Mouse (Mus musculus) liver, postnatal 0 days (tissue): ENCODE results near the gene Gzf1. TPM values are rescaled to one million over a fixed set of nuclear protein-coding genes. Genes with fewer than 3 reads are reported as not detected.
A peak's percentile ranks its signal among the peaks of the same experiment; 100 is the strongest.

Source experiments
- ATAC-seq: fragments of 200-750 bp; cut with Nextera tagmentation; 2 replicates; pipeline ENCODE4 v1.8.0; 2017; ENCODE audit warnings: mild to moderate bottlenecking, moderate library complexity
- DNase-seq: peaks from one replicate; pipeline ENCODE4 v3.0.0-alpha.2; 2016
- H3K27ac ChIP-seq: fragments of 300-500 bp; sonication (generic); 2 replicates; pipeline ENCODE4 v1.5.1; 2014; ENCODE audit warnings: antibody characterized with exemption, moderate library complexity, mild to moderate bottlenecking, low read depth
- H3K27me3 ChIP-seq: fragments of 300-500 bp; sonication (generic); 2 replicates; pipeline ENCODE4 v1.6.1; 2014; ENCODE audit warnings: low read length, control low read depth, mixed read lengths; ENCODE audit not compliant: insufficient read depth
- H3K36me3 ChIP-seq: fragments of 300-500 bp; sonication (generic); replicated peaks from 2 replicates; pipeline ENCODE4 v1.6.1; 2014; ENCODE audit warnings: mild to moderate bottlenecking, control low read depth, low read length, moderate library complexity, mixed read lengths; ENCODE audit not compliant: insufficient read depth
- H3K4me1 ChIP-seq: fragments of 300-500 bp; sonication (generic); 2 replicates; pipeline ENCODE4 v1.6.1; 2014; ENCODE audit warnings: antibody characterized with exemption, mild to moderate bottlenecking, control low read depth; ENCODE audit not compliant: insufficient read depth
- H3K4me2 ChIP-seq: fragments of 300-500 bp; sonication (generic); 2 replicates; pipeline ENCODE4 v1.6.1; 2014; ENCODE audit warnings: low read depth, mild to moderate bottlenecking, low read length, moderate library complexity, mixed read lengths
- H3K4me3 ChIP-seq: fragments of 300-500 bp; sonication (generic); 2 replicates; pipeline ENCODE4 v1.5.1; 2014; ENCODE audit warnings: low read depth, low read length
- H3K9ac ChIP-seq: fragments of 300-500 bp; sonication (generic); replicated peaks from 2 replicates; pipeline ENCODE4 v1.6.1; 2014; ENCODE audit warnings: mild to moderate bottlenecking, moderate library complexity
- H3K9me3 ChIP-seq: fragments of 300-500 bp; sonication (generic); 2 replicates; pipeline ENCODE4 v1.6.1; 2016; ENCODE audit warnings: mild to moderate bottlenecking, control low read depth, low read length, mixed read lengths
- CTCF ChIP-seq: sonication (generic); IDR thresholded peaks from 2 replicates; pipeline ENCODE4 v1.5.1; 2016; ENCODE audit warnings: antibody characterized with exemption, low read depth
- EP300 ChIP-seq: IDR thresholded peaks from 2 replicates; pipeline ENCODE4 v1.6.1; 2016; ENCODE audit warnings: antibody characterized with exemption, low read depth, mild to moderate bottlenecking
- WGBS: fragments of 180-500 bp; shearing (Covaris S2); extraction: QIAGEN DNeasy Blood & Tissue Kit; methylation state at CpG from one replicate; pipeline ENCODE4 v1.1.7; 2014; ENCODE audit not compliant: insufficient replicate concordance; 5-methylcytosine and 5-hydroxymethylcytosine counted together
- polyA plus RNA-seq: library from polyadenylated mRNA; unstranded; fragments of >200 nt; fragmentation: Nextera tagmentation; extraction: Ambion mirVana; gene quantifications from 2 replicates; pipeline ENCODE4 v1.2.1, GENCODE M21; 2015

The Gzf1 gene
- polyA plus RNA-seq, 1 experiment from 2014 or later = 14.3 TPM

DNA sequence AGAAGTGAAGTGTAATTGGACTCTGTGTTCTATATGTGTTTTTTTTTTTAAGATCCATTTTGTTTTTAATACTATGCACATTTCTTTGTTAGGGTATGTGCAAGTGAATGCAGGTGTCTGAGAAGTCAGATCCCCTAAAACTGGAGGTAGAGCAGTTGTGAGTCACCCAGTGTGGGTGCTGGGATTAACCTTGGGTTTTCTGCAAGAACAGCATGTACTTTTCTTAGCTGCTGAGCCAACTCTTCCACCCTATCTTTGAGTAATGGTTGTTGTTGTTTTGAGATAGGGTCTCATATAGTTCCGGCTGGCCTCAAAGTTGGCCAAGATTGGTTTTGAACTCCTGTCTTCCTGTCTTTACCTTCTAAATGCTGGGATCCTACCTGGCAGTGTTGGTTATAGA is 2.2 kb downstream of the Gzf1 start:
- TF ChIP-seq EP300 (no peak), CTCF (no peak)
- peaks cover 58% of the 10 kb centered on the region for H3K4me1 ChIP-seq

DNA sequence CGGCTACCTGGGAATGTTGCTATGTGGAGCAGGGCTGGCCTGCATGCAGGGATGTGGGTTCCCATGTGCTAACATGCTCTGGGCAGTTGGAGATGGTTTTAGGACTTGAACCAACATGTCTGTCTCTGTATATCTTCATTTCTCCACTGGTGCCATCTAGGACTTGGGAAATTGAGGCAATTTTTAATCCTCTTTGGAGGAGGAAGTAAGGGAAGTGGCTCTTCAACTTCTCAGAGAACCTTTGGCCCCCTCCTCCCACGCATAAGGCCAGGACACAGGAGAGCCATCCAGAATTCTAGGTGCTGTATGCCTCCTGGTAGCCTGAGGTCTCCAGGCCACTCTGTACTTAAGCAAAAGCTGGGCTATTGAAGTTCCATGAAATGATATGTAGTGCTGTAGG is 4.1 kb downstream of the Gzf1 start:
- H3K27ac ChIP-seq = peak overlapping the region; percentile 84; the same call in 1 of the 2 replicates

More for the DNA sequence above, 2.2 kb downstream of the Gzf1 start:
- Histone ChIP-seq H3K4me3 (no peak overlapping the region), H3K9ac (no peak overlapping the region), H3K9me3 (no peaks in the 10 kb centered on the region), H3K36me3 (peaks cover 17% of the 10 kb centered on the region), H3K4me2 (peak overlapping the region; percentile 87; the same call in 1 of the 2 replicates), H3K27me3 (no peaks in the 10 kb centered on the region), H3K27ac (no peak overlapping the region)
- DNase-seq (no peak), ATAC-seq (no peak)
- 72% methylated on average over 1 of the region's 1 CpGs for WGBS

DNA sequence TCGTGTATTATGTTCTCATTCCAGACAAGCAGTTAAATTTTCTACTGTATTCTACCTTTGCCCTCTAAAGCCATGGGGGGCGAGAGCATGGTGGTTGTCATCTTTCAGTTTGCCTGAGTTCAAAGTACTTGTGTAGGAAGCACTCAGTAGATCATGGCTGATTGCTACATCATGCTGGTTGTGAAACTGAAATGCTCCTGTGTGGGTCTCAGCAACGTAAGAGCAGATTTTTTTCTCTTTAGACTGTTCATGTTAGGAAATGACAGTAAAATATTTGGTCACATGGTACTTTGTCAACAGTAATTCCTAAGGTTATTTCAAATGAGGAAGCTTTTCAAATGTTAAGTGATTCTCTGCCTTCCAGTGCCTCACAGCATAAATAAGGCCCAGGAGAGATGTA is 4.9 kb downstream of the Gzf1 start:
- Histone ChIP-seq H3K4me1 (peaks cover 48% of the 10 kb centered on the region), H3K9me3 (no peaks in the 10 kb centered on the region), H3K27ac (peak overlapping the region; percentile 84), H3K27me3 (no peaks in the 10 kb centered on the region), H3K4me2 (peak overlapping the region; percentile 30; the same call in 1 of the 2 replicates), H3K36me3 (peaks cover 31% of the 10 kb centered on the region), H3K4me3 (no peak overlapping the region), H3K9ac (no peak overlapping the region)
- TF ChIP-seq CTCF = no peak
- TF ChIP-seq EP300 = peak; percentile 63
- ATAC-seq (peak; percentile 11), DNase-seq (peak; percentile 47)
- WGBS = 43% methylated on average over 3 of the region's 3 CpGs

More for the DNA sequence above, 4.1 kb downstream of the Gzf1 start:
- H3K36me3 ChIP-seq = peaks cover 28% of the 10 kb centered on the region
- H3K9me3 ChIP-seq = no peaks in the 10 kb centered on the region
- DNase-seq = no peak
- H3K4me2 ChIP-seq = no peak overlapping the region
- H3K4me1 ChIP-seq = peaks cover 50% of the 10 kb centered on the region
- TF ChIP-seq CTCF (no peak), EP300 (no peak)
- H3K9ac ChIP-seq = no peak overlapping the region; the same call in none of the 2 replicates
- ATAC-seq = no peak
- no peaks in the 10 kb centered on the region for H3K27me3 ChIP-seq
- no peak overlapping the region for H3K4me3 ChIP-seq
- 69% methylated on average over 2 of the region's 2 CpGs for WGBS

DNA sequence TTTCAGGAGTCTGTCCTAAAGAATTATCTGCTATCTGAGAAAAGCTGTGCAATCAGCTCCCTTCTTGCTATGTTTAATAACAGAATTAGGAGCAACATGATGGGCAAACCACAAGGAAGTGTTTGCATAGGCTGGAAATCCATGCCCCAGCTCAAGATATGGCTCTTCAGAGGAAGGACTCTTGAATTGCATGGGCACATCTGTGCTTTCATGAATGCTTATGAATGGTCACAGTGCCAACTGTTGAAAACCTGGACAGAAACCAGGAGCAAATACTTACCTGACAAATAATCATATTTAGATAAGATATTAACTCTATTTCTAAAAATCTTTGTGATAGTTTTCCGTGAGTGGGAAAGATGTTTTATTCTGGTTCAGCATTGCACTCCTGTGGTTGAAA is 6.0 kb downstream of the Gzf1 start:
- H3K36me3 ChIP-seq = peaks cover 40% of the 10 kb centered on the region
- no peak overlapping the region for H3K4me3 ChIP-seq
- no peak for DNase-seq
- no peak overlapping the region for H3K9ac ChIP-seq
- peak overlapping the region; percentile 84 for H3K27ac ChIP-seq
- peaks cover 43% of the 10 kb centered on the region for H3K4me1 ChIP-seq
- no peak overlapping the region for H3K4me2 ChIP-seq
- no peak for TF ChIP-seq EP300
- TF ChIP-seq CTCF = no peak
- no peaks in the 10 kb centered on the region for H3K27me3 ChIP-seq
- H3K9me3 ChIP-seq = no peaks in the 10 kb centered on the region
- ATAC-seq = no peak
- WGBS = 91% methylated on average over 1 of the region's 1 CpGs

DNA sequence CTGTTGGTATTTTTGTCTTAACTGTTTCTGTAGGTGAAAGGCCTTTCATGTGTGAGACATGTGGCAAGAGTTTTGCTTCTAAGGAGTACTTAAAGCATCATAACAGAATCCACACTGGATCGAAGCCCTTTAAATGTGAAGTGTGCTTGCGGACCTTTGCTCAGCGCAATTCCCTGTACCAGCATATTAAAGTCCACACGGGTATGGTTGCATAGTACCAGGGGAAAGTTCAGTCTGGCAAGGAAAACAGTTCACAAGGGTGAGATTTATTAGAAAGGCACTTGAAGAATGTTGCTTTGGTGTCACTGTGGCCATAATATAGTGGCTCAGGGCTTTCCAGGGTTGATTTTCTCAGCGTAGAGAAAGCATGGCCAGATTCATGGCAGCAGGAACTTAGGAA is 7.1 kb downstream of the Gzf1 start:
- H3K9me3 ChIP-seq = no peaks in the 10 kb centered on the region
- no peaks in the 10 kb centered on the region for H3K27me3 ChIP-seq
- ATAC-seq = peak; percentile 32; the same call in 1 of the 2 replicates
- no peak overlapping the region for H3K9ac ChIP-seq
- H3K4me2 ChIP-seq = peak overlapping the region; percentile 27; the same call in 1 of the 2 replicates
- peaks cover 36% of the 10 kb centered on the region for H3K4me1 ChIP-seq
- WGBS = 75% methylated on average over 5 of the region's 5 CpGs
- H3K4me3 ChIP-seq = no peak overlapping the region
- H3K36me3 ChIP-seq = peaks cover 48% of the 10 kb centered on the region
- H3K27ac ChIP-seq = peak overlapping the region; percentile 84
- no peak for DNase-seq
- TF ChIP-seq CTCF (no peak), EP300 (no peak; the same call in none of the 2 replicates)

DNA sequence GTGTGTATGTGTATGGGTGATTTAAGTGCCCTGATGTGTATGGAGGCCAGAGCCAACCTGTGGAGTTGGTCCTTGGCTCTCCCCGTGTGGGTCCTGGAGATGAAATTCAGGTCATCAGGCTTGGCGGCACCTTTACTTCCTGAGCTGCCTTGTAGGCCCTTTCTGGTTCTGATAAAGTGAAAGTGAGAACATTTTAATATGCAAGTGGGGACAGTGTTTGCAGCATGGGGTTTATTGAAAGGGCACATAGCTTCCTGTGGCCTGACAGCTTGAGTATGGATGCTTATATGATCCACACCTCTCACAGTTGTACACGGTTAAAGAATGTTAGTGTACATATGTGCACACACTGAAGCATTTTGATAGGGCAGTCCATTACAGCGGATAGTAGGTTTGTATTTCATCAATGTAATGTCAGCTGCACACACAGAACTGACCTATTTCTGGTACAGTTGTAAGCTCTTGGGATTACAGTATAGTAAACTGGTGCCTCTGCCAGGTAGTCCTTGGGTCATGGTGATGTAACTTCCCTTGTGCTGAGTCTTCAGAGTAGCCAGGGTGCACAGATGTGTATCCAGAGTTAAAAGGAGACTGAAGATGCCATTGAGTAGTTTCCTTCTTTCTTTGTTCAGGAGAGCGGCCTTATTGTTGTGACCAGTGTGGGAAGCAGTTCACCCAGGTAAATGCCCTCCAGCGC is 8.8 kb downstream of the Gzf1 start:
- H3K36me3 ChIP-seq = peaks cover 41% of the 10 kb centered on the region
- no peak overlapping the region for H3K4me2 ChIP-seq
- ATAC-seq (no peak), DNase-seq (no peak)
- H3K4me1 ChIP-seq = peaks cover 31% of the 10 kb centered on the region
- WGBS = 81% methylated on average over 6 of the region's 6 CpGs
- H3K9me3 ChIP-seq = no peaks in the 10 kb centered on the region
- no peaks in the 10 kb centered on the region for H3K27me3 ChIP-seq
- peak overlapping the region; percentile 22; the same call in 1 of the 2 replicates for H3K27ac ChIP-seq
- H3K9ac ChIP-seq = no peak overlapping the region
- TF ChIP-seq CTCF (no peak), EP300 (no peak)
- H3K4me3 ChIP-seq = no peak overlapping the region
